Mouse (Mus musculus): ENCODE results near the gene Abca12.

The Abca12 gene

GRCm38 (mm10) chr1:71414810-71415209 lies at the start of gene Abca12:
Gene Abca12, minus strand, starts transcription at chr1:71414910.
- DNase-seq = no peak

- no peak for DNase-seq
Measured at GRCm38 (mm10) chr1:71457961-71458360, 43.3 kb upstream of the Abca12 start.

DNA sequence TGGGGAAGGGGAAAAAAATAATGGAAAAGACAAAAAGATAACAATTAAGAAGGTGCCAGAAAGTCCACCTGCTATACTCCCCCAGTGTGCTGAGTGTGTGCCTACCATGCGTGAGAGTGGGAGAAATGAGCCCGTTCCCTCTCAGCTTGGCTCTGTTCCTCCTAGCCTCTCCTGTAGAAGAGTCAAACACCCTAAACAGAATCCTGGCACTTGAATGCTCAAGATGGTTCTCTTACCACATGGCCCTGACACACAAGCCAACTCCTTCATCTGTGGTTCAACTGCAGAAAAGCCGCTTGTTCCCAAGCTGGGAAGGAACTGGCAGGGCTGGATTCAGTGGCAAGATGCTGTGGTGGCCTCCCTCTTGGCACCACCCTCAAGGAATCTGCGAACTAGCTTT lies 32.7 kb upstream of the Abca12 start:
- no peak for DNase-seq

GRCm38 (mm10) chr1:71421741-71422333 lies 7.1 kb upstream of the Abca12 start:
- DNase-seq = no peak

GRCm38 (mm10) chr1:71418467-71418866 lies 3.8 kb upstream of the Abca12 start:
- no peak for DNase-seq

DNA sequence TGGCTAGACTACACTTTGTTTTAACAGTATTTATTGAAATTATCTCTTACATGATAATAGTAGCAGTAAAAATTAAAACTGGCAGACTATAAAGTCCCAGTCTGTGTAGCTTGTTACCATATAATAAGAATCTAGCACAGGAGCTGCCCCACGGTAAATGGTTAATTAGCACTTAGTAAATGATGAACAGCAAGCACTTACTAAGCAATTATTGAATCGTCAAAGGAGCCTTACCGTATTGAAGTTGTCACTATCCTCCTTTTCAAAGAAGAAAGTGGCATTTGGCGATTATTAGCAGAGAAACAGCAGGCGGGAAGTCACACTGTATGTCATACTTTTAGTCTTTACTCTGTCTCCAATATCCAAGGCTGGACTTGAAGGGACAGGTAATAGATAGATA lies 3.2 kb upstream of the Abca12 start:
- no peak for DNase-seq

GRCm38 (mm10) chr1:71414084-71414483 lies 626 bp downstream of the Abca12 start:
- DNase-seq = no peak

DNA sequence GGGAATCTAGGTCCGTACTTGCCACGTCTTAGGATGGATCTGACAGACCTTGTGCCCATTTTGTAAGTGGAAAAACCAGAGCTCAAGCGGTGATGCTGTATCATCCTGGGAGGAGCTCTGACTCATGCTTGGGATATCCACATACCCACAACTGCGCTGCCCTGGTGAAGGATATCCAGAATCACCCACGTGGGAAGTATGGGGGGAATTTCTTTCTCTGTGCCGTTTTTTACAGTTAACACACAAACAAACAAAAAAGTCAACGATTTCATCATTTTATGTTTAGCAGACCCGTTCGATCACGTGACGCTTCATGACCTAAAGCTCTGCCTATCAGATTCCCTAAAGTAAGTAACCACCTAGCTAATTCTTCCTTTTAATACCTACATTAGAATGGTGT lies 1.6 kb downstream of the Abca12 start:
- no peak for DNase-seq

DNA sequence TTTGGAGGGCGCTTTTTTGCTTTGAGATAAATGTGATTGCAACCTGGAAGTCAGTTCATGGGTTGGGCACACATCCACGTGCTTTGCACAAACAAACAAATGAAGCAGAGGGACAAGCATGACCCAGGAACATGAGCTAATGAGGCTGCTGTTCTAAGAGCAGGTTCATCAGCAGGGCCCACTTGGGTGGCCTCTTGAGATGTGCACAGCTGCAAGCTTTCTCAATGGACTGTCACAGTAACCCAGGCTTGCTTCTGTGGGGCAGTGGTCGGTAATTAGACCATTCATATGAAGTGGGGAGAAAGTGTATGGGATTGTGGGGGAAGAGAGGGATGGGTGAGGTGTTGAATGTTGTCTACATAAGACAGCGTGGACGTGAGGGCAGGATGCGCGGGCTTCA lies 7.0 kb downstream of the Abca12 start:
- no peak for DNase-seq

- no peak for DNase-seq
Measured at GRCm38 (mm10) chr1:71397635-71398034, 17.1 kb downstream of the Abca12 start.

- no peak for DNase-seq
Measured at GRCm38 (mm10) chr1:71396105-71396504, 18.6 kb downstream of the Abca12 start.

GRCm38 (mm10) chr1:71394177-71394576 lies 20.5 kb downstream of the Abca12 start:
- no peak for DNase-seq

DNA sequence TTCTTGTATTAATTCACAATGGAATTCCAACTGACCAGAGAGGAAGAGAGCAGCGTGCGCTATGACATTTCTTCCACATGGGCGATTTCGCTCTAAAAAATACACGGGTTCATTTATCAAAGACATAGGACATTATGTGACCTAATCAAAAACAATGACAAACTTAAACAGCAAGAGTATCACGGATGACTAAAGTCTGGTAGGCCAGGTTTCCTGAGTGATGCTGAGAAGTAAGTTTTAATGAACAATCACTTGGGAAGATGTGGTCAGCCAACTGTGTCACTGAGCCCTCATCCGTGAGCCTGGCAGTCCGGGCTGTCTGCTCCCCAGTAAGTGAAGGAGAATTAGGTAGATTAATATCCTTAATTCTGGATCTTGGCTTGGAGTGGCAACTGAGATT lies 21.2 kb downstream of the Abca12 start:
- DNase-seq = no peak

DNA sequence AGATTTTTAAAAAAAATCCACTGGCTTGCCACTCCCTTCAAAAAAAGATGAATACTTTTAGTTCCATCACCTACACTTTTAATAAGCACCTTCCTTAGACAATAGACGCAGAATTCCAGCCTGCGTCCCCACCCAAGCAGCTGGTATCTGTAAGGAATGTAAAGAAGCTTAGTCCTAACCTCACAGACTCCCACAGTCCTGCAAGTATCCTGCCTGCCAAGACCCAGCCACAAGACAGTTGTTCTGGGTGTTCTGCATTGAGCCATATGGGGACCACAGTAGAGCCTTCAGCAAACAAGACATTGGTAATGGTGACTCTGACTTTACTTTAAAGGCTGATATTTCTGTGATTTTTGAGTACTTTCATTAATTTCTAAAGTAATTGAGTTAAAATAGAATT lies 22.2 kb downstream of the Abca12 start:
- DNase-seq = no peak

DNA sequence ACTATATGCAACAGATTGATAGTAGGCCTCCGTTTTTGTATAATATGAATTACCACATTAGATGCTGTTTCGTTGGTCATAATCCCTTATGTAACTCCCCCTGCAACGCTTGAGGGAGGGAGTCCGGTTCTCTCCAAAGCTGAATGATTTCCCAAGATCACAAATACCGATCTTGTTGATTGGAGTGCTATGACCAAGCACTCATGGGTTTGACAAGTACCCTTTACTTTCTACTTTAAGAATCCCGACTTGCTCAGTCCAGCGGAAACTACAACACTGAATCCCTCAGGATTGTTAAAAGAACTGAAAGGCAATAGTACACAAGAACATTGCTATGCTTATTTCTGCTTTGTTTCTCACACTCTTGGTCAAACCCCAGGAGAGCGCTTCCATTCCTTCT lies 28.1 kb downstream of the Abca12 start:
- no peak for DNase-seq

- no peak for DNase-seq
Measured at GRCm38 (mm10) chr1:71384098-71384497, 30.6 kb downstream of the Abca12 start.

- no peak for DNase-seq
Measured at GRCm38 (mm10) chr1:71373090-71373489, 41.6 kb downstream of the Abca12 start.

- DNase-seq = no peak
Measured at GRCm38 (mm10) chr1:71370266-71370665, 44.4 kb downstream of the Abca12 start.

DNA sequence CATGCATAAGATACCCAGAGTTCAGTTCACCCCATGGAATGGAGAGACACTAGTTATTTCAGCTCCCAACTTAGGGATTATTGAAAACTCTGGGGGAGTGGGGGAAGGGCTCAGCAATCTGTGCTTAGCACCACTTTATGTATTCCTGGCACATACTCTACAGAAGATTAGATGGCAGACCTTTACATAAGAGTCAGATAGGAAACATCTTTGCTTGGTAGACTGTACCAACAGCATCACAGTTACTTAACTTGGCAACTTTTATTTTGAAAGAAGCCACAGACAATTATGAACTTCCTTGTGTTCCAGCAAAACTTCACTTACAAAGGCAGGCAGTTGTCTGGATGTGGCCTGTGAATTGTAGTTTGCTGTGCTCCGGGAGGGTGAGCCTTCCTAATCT lies 46.9 kb downstream of the Abca12 start:
- no peak for DNase-seq

GRCm38 (mm10) chr1:71342861-71343554 lies 71.7 kb downstream of the Abca12 start:
- DNase-seq = no peak

- DNase-seq = no peak
Measured at GRCm38 (mm10) chr1:71342261-71342594, 72.5 kb downstream of the Abca12 start.

- DNase-seq = no peak
Measured at GRCm38 (mm10) chr1:71341370-71342260, 73.1 kb downstream of the Abca12 start.

DNA sequence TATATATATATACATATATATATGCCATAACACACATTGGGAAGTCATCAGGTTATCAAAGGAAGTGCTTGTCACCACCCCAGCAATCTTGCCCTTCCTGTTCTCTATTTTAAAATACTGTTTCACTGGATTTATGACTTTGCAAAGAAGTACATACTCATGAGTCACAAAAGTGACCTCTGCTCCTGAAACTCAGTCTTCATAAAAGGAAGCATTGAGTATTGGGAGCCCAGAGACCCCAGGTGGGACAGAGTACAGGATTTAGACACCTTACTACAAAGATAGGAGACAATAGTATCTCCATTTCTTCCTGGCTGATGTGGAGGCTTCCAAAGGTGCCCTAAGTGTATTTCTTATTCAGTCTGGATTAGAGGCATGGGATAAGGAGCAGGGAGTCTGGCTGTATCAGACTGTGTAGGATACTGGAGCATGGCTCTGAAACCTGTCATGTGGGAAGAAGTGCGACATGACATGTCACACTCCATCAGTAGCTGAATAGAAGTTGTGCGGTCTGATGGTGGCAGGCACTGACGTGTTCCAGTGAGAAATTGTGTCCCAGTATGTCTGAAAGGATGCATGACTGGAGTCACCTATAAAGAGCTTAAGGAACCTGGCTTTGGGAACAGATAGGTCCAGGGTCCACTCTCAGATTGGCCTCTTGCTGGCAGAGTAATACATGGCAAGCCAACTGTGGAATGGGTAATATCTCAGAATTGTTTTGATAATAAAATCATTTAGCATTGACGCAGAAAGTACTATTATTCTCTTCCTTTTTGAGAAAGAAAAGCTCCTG lies 76.0 kb downstream of the Abca12 start:
- no peak for DNase-seq

Measured in cerebellum, adult 9-11 months (tissue).